Mouse (Mus musculus) hindbrain, embryonic 13.5 days (tissue): ENCODE results near the gene Necab2. TPM values are rescaled to one million over a fixed set of nuclear protein-coding genes. Genes with fewer than 3 reads are reported as not detected.
A peak's percentile ranks its signal among the peaks of the same experiment; 100 is the strongest.

Source experiments
- ATAC-seq: fragments of 200-750 bp; cut with Nextera tagmentation; 2 replicates; pipeline ENCODE4 v1.8.0; 2017; ENCODE audit warnings: moderate TSS enrichment; ENCODE audit not compliant: low FRiP score
- H3K27ac ChIP-seq: fragments of 300-500 bp; sonication (generic); 2 replicates; pipeline ENCODE4 v1.5.1; 2015; ENCODE audit warnings: inconsistent platforms, mild to moderate bottlenecking, moderate library complexity
- H3K27me3 ChIP-seq: fragments of 300-500 bp; sonication (generic); 2 replicates; pipeline ENCODE4 v1.6.1; 2015; ENCODE audit warnings: mild to moderate bottlenecking, inconsistent platforms
- H3K36me3 ChIP-seq: fragments of 300-500 bp; sonication (generic); 2 replicates; pipeline ENCODE4 v1.6.1; 2015; ENCODE audit warnings: mild to moderate bottlenecking, inconsistent platforms
- H3K4me1 ChIP-seq: fragments of 300-500 bp; sonication (generic); replicated peaks from 2 replicates; pipeline ENCODE4 v1.6.1; 2015; ENCODE audit warnings: inconsistent platforms
- H3K4me2 ChIP-seq: fragments of 300-500 bp; sonication (generic); 2 replicates; pipeline ENCODE4 v1.6.1; 2015; ENCODE audit warnings: inconsistent platforms, mild to moderate bottlenecking, moderate library complexity
- H3K4me3 ChIP-seq: fragments of 300-500 bp; sonication (generic); 2 replicates; pipeline ENCODE4 v1.5.1; 2015; ENCODE audit warnings: mild to moderate bottlenecking, inconsistent platforms
- H3K9ac ChIP-seq: fragments of 300-500 bp; sonication (generic); 2 replicates; pipeline ENCODE4 v1.6.1; 2015; ENCODE audit warnings: mild to moderate bottlenecking, inconsistent platforms
- H3K9me3 ChIP-seq: fragments of 300-500 bp; sonication (generic); 2 replicates; pipeline ENCODE4 v1.6.1; 2016; ENCODE audit warnings: inconsistent platforms
- WGBS: fragments of 180-500 bp; shearing (Covaris S2); methylation state at CpG from one replicate; pipeline ENCODE4 v1.1.7; 2015; 5-methylcytosine and 5-hydroxymethylcytosine counted together
- polyA plus RNA-seq: library from polyadenylated mRNA; unstranded; fragments of >200 nt; fragmentation: Nextera tagmentation; extraction: Ambion mirVana; gene quantifications from 2 replicates; pipeline ENCODE4 v1.2.1, GENCODE M21; 2015

Gene Necab2
- polyA plus RNA-seq, 1 experiment from 2014 or later: 36.4 TPM

DNA sequence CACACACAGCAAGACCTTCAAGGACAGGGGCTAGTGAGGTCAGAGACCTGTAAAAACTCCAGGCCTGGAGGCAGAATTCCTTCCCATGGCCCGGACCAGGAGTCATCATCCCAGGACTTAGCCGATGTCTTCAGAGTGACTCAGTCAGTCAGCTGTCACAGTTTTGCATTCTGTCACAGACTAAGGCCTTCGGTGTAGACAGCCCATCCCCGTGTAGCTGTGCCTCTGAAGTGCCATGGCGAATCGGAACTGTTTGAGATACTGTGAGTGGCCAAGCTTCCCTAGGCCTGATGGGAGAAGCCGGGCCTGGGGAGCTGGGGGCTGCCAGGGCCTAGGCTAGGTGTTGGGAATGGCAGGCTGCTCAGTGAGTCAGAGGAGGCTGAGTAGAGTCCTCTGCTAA, 15.8 kb upstream of the Necab2 start:
- Histone ChIP-seq H3K27me3 (no peaks in the 10 kb centered on the region), H3K9ac (no peak overlapping the region), H3K9me3 (no peaks in the 10 kb centered on the region), H3K36me3 (no peaks in the 10 kb centered on the region), H3K4me3 (no peak overlapping the region), H3K4me1 (no peaks in the 10 kb centered on the region), H3K4me2 (no peak overlapping the region), H3K27ac (no peak overlapping the region)
- 88% methylated on average over 7 of the region's 7 CpGs for WGBS
- ATAC-seq: no peak

- no peaks in the 10 kb centered on the region for H3K36me3 ChIP-seq
- no peak overlapping the region for H3K27ac ChIP-seq
- 57% methylated on average over 3 of the region's 3 CpGs for WGBS
- ATAC-seq: no peak
- H3K27me3 ChIP-seq: no peaks in the 10 kb centered on the region
- peaks cover 7% of the 10 kb centered on the region for H3K4me1 ChIP-seq
- no peak overlapping the region for H3K9ac ChIP-seq
- H3K9me3 ChIP-seq: no peaks in the 10 kb centered on the region
- H3K4me2 ChIP-seq: no peak overlapping the region
- no peak overlapping the region for H3K4me3 ChIP-seq
These were observed 14.1 kb upstream of the Necab2 start for GRCm38 (mm10) chr8:119432372-119432771.

DNA sequence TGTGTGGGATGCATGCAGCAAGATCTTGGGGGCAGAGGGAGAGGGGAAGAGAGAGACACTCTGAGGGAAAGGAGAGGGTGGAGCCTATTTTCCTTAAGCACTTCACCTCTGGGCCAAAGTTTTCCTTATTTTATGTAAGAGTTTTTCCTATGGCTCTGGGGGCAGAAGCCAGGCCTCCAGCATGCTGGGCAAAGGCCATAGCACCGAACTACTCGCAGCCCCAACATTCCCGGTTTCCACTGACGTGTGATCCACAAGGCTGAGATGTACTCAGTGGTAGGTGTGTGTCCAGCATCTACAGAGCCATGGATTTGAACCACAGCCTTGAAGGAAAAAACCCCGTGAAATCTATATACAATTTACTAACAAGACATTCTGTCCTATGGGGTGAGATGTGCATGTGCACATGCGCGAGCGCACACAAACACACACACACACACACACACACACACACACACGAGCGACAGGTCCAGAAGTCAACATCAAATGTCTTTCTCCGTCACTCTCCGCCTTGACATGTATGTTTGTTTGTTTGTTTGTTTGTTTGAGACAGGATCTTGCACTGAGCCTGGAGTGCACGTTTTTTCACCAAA, 12.8 kb upstream of the Necab2 start, which contains the start of gene Osgin1:
Gene Osgin1, plus strand, starts transcription at position 543 of the 593 bp plus-strand sequence.
- no peaks in the 10 kb centered on the region for H3K36me3 ChIP-seq
- H3K27ac ChIP-seq: no peak within 1 kb of the TSS
- ATAC-seq: no peak
- no peaks in the 10 kb centered on the region for H3K27me3 ChIP-seq
- H3K9ac ChIP-seq: no peak within 1 kb of the TSS
- 90% methylated on average over 13 of the region's 13 CpGs for WGBS
- H3K4me3 ChIP-seq: no peak within 1 kb of the TSS
- no peak within 1 kb of the TSS for H3K4me2 ChIP-seq
- H3K9me3 ChIP-seq: no peaks in the 10 kb centered on the region
- peaks cover 9% of the 10 kb centered on the region for H3K4me1 ChIP-seq

- H3K4me2 ChIP-seq: no peak overlapping the region
- H3K9me3 ChIP-seq: no peaks in the 10 kb centered on the region
- H3K27me3 ChIP-seq: no peaks in the 10 kb centered on the region
- H3K4me1 ChIP-seq: peaks cover 14% of the 10 kb centered on the region
- no peak overlapping the region for H3K27ac ChIP-seq
- H3K36me3 ChIP-seq: no peaks in the 10 kb centered on the region
- H3K9ac ChIP-seq: no peak overlapping the region
- 79% methylated on average over 6 of the region's 6 CpGs for WGBS
- ATAC-seq: no peak
- H3K4me3 ChIP-seq: no peak overlapping the region
These were observed 11.9 kb upstream of the Necab2 start for GRCm38 (mm10) chr8:119434569-119434968.

GRCm38 (mm10) chr8:119435527-119435926, 11.0 kb upstream of the Necab2 start:
- Histone ChIP-seq H3K4me1 (peaks cover 24% of the 10 kb centered on the region), H3K36me3 (no peaks in the 10 kb centered on the region), H3K27ac (no peak overlapping the region), H3K4me3 (no peak overlapping the region), H3K4me2 (no peak overlapping the region), H3K27me3 (no peaks in the 10 kb centered on the region), H3K9ac (no peak overlapping the region), H3K9me3 (no peaks in the 10 kb centered on the region)
- ATAC-seq: no peak
- 86% methylated on average over 7 of the region's 7 CpGs for WGBS

GRCm38 (mm10) chr8:119436331-119436730, 10.2 kb upstream of the Necab2 start:
- Histone ChIP-seq H3K4me2 (no peak overlapping the region), H3K4me3 (no peak overlapping the region), H3K9ac (no peak overlapping the region), H3K4me1 (peaks cover 31% of the 10 kb centered on the region), H3K27ac (no peak overlapping the region), H3K27me3 (0 out of 2 replicates have a peak, but pooled peaks cover 1% of the 10 kb centered on the region), H3K36me3 (no peaks in the 10 kb centered on the region), H3K9me3 (no peaks in the 10 kb centered on the region)
- no peak for ATAC-seq
- WGBS: 88% methylated on average over 10 of the region's 10 CpGs

DNA sequence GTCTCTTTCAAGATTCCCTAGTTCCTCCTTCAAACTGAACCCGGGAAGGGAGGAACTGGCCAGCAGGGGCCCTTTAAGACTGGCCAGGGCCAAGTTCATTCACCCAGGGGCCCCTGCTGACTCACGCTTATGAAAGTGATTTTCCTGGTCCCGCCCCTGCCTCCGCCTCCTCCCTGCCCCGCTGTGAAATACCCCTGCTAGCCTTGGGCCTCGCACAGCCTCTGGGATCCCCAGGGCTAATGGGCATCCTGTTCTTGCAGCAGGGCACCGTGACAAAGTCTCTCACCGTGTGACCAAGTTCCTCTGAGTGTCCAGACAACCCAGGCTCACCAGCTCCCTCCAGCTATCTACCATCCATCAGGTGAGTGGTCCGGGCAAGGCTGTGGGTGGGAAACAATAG, 9.6 kb upstream of the Necab2 start:
- WGBS: 18% methylated on average over 9 of the region's 9 CpGs
- no peak overlapping the region for H3K27ac ChIP-seq

GRCm38 (mm10) chr8:119437506-119437905, 9.0 kb upstream of the Necab2 start:
- Histone ChIP-seq H3K4me2 (no peak overlapping the region), H3K36me3 (no peaks in the 10 kb centered on the region), H3K9ac (no peak overlapping the region), H3K4me1 (peaks cover 31% of the 10 kb centered on the region), H3K27ac (no peak overlapping the region), H3K9me3 (no peaks in the 10 kb centered on the region), H3K27me3 (peaks cover 12% of the 10 kb centered on the region; the same call in 1 of the 2 replicates), H3K4me3 (no peak overlapping the region)
- no peak for ATAC-seq
- 75% methylated on average over 11 of the region's 11 CpGs for WGBS

More for the DNA sequence above, 9.6 kb upstream of the Necab2 start:
- peaks cover 6% of the 10 kb centered on the region; the same call in 1 of the 2 replicates for H3K27me3 ChIP-seq
- H3K9ac ChIP-seq: no peak overlapping the region
- H3K4me3 ChIP-seq: no peak overlapping the region
- peaks cover 31% of the 10 kb centered on the region for H3K4me1 ChIP-seq
- no peaks in the 10 kb centered on the region for H3K9me3 ChIP-seq
- no peak for ATAC-seq
- no peaks in the 10 kb centered on the region for H3K36me3 ChIP-seq
- no peak overlapping the region for H3K4me2 ChIP-seq

- Histone ChIP-seq H3K36me3 (no peaks in the 10 kb centered on the region), H3K4me2 (no peak overlapping the region), H3K4me3 (no peak overlapping the region), H3K9me3 (no peaks in the 10 kb centered on the region), H3K9ac (no peak overlapping the region), H3K27ac (no peak overlapping the region), H3K27me3 (peaks cover 18% of the 10 kb centered on the region; the same call in 1 of the 2 replicates), H3K4me1 (peaks cover 31% of the 10 kb centered on the region)
- 84% methylated on average over 6 of the region's 6 CpGs for WGBS
- ATAC-seq: no peak
These were observed 7.6 kb upstream of the Necab2 start for GRCm38 (mm10) chr8:119438876-119439275.

DNA sequence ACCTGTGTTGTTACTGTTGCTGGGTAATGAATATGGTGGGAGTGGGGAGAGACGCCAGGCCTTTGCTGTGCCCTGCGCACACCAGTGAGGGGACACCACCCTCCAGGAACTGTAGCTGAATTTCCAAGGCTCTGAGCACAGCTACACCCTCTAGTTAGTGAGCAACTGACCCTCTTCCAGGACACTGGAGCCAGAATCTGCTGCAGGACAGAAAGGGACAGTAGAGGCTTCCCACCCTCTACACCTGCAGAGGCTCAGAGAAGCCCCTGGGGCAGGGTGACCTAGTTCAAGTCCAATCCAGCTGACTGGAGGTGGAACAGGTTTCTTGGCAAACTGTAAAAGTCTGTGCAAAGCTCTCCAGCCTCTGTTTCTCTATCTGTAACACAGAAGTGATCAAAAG, 7.1 kb upstream of the Necab2 start:
- no peak for ATAC-seq
- H3K4me1 ChIP-seq: peaks cover 31% of the 10 kb centered on the region
- no peaks in the 10 kb centered on the region for H3K36me3 ChIP-seq
- 94% methylated on average over 2 of the region's 2 CpGs for WGBS
- H3K9ac ChIP-seq: no peak overlapping the region
- H3K27me3 ChIP-seq: peaks cover 18% of the 10 kb centered on the region; the same call in 1 of the 2 replicates
- no peak overlapping the region for H3K4me3 ChIP-seq
- no peak overlapping the region for H3K4me2 ChIP-seq
- H3K27ac ChIP-seq: no peak overlapping the region
- H3K9me3 ChIP-seq: no peaks in the 10 kb centered on the region

GRCm38 (mm10) chr8:119439893-119440249, 6.6 kb upstream of the Necab2 start:
- Histone ChIP-seq H3K4me1 (peaks cover 31% of the 10 kb centered on the region), H3K27ac (peak overlapping the region; percentile 48; the same call in 1 of the 2 replicates), H3K4me2 (no peak overlapping the region), H3K9me3 (no peaks in the 10 kb centered on the region), H3K27me3 (peaks cover 22% of the 10 kb centered on the region), H3K4me3 (no peak overlapping the region), H3K36me3 (no peaks in the 10 kb centered on the region), H3K9ac (peak overlapping the region; percentile 9; the same call in 1 of the 2 replicates)
- ATAC-seq: peak; percentile 38
- 43% methylated on average over 7 of the region's 7 CpGs for WGBS

GRCm38 (mm10) chr8:119440250-119440951, 6.1 kb upstream of the Necab2 start:
- Histone ChIP-seq H3K36me3 (no peaks in the 10 kb centered on the region), H3K4me3 (no peak overlapping the region), H3K27me3 (peaks cover 26% of the 10 kb centered on the region), H3K27ac (peak overlapping the region; percentile 48; the same call in 1 of the 2 replicates), H3K4me1 (peaks cover 31% of the 10 kb centered on the region), H3K9me3 (no peaks in the 10 kb centered on the region), H3K9ac (peak overlapping the region; percentile 9; the same call in 1 of the 2 replicates), H3K4me2 (peak overlapping the region; percentile 10; the same call in 1 of the 2 replicates)
- no peak for ATAC-seq
- 11% methylated on average over 16 of the region's 16 CpGs for WGBS

DNA sequence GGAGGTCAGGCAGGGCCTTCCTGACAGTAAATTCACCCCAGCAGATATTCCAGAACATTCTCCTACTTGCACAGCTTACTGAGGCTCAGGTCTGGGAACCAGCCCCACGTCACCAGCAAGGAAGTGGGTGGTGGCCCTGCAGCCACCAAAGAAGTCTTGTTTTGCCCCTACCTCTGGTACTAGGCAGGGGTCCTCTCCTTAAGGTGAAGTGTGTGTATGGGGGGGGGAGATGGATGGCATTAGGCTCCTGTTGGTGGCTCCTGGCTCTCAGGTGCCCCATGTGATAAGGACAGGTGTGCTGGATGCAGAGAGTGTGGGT, 5.6 kb upstream of the Necab2 start:
- Histone ChIP-seq H3K9me3 (no peaks in the 10 kb centered on the region), H3K4me2 (no peak overlapping the region), H3K4me1 (peaks cover 31% of the 10 kb centered on the region), H3K36me3 (no peaks in the 10 kb centered on the region), H3K27me3 (peaks cover 26% of the 10 kb centered on the region), H3K4me3 (no peak overlapping the region), H3K9ac (no peak overlapping the region), H3K27ac (no peak overlapping the region)
- ATAC-seq: no peak
- WGBS: 79% methylated on average over 1 of the region's 1 CpGs
